Mouse (Mus musculus) adrenal gland, adult 8-10 months (tissue): ENCODE measurements around the gene Rnf187. TPM values are rescaled to one million over a fixed set of nuclear protein-coding genes. Genes with fewer than 3 reads are reported as not detected.

Experiments
- DNase-seq: peaks from one replicate; pipeline ENCODE4 v3.0.0; 2022
- microRNA-seq, 2 experiments: library from miRNA; unstranded; fragments of <30 nt; microRNA quantifications; one replicate each; pipeline ENCODE4 v1.2.0; 2022
- total RNA-seq, 4 experiments: library from RNA; stranded (reverse); gene quantifications; 2 replicates each; pipeline ENCODE4 v1.2.4; 2022

Rnf187 gene
- total RNA-seq, 4 experiments from 2014 or later = 179 to 200 (median 190) TPM

- no peak for DNase-seq
Measured at GRCm38 (mm10) chr11:58894456-58894855, 44.3 kb downstream of the Rnf187 start.

GRCm38 (mm10) chr11:58890511-58890910 lies 48.2 kb downstream of the Rnf187 start:
- DNase-seq = no peak

- DNase-seq = no peak
Measured at GRCm38 (mm10) chr11:58883756-58884155, 55.0 kb downstream of the Rnf187 start.

Small RNAs within 50 kb of the gene (microRNA-seq; reads per million reads assigned to microRNA genes)
- 0.18 to 0.50 reads per million in 2 experiments for gene Gm44313

Other genes with a start within 250 kb of the Rnf187 start
- gene Olfr319, start 239.8 kb downstream of the Rnf187 start, total RNA-seq = not detected
- not detected for gene Olfr318, start 214.9 kb downstream of the Rnf187 start, total RNA-seq
- not detected for gene Olfr317, start 199.7 kb downstream of the Rnf187 start, total RNA-seq
- not detected for gene Olfr316, start 186.2 kb downstream of the Rnf187 start, total RNA-seq
- not detected for gene Olfr315, start 165.7 kb downstream of the Rnf187 start, total RNA-seq
- not detected for gene Olfr314, start 156.0 kb downstream of the Rnf187 start, total RNA-seq
- 1 to 10 TPM; 2.4 to 3.7 (median 2.9) TPM for gene Fam183b, start 137.0 kb downstream of the Rnf187 start, total RNA-seq
- gene Olfr313, start 123.9 kb downstream of the Rnf187 start, total RNA-seq = not detected
- gene Olfr312, start 109.7 kb downstream of the Rnf187 start, total RNA-seq = not detected
- gene Olfr311, start 99.7 kb downstream of the Rnf187 start, total RNA-seq = not detected
- 10 to 100 TPM in 2 of 4 experiments, 1 to 10 TPM in 2; 4.4 to 15.0 (median 10.3) TPM for gene Gm12258, start 91.8 kb downstream of the Rnf187 start, total RNA-seq
- 10 to 100 TPM in 1 of 4 experiments, 1 to 10 TPM in 3; 4.7 to 10.8 (median 7.9) TPM for gene 2810021J22Rik, start 71.7 kb downstream of the Rnf187 start, total RNA-seq
- 1 to 10 TPM; 3.8 to 6.3 (median 5.8) TPM for gene Zfp39, start 34.7 kb downstream of the Rnf187 start, total RNA-seq
- not detected for gene Btnl10, start 21.0 kb downstream of the Rnf187 start, total RNA-seq
- gene Hist3h2ba, start 10.0 kb upstream of the Rnf187 start, total RNA-seq = 10 to 100 TPM in 2 of 4 experiments, 1 to 10 TPM in 2; 3.3 to 12.2 (median 7.8) TPM
- gene Hist3h2a, start 15.8 kb upstream of the Rnf187 start, total RNA-seq = 10 to 100 TPM; 18.8 to 28.5 (median 26.2) TPM
- gene Trim17, start 15.8 kb upstream of the Rnf187 start, total RNA-seq = under 1 TPM; 0.21 to 0.59 (median 0.46) TPM
- 10 to 100 TPM; 23.2 to 38.7 (median 31.3) TPM for gene Trim11, start 39.2 kb upstream of the Rnf187 start, total RNA-seq
- 1 to 10 TPM; 1.5 to 2.2 (median 1.6) TPM for gene Obscn, start 197.5 kb upstream of the Rnf187 start, total RNA-seq
- gene Iba57, start 224.8 kb upstream of the Rnf187 start, total RNA-seq = 10 to 100 TPM; 19.3 to 23.3 (median 21.1) TPM
- gene Gjc2, start 244.3 kb upstream of the Rnf187 start, total RNA-seq = 1 to 10 TPM in 2 of 4 experiments, under 1 TPM in 2; 0.66 to 1.4 (median 1.2) TPM